8 mouse cellular contexts compared by ENCODE assay signal in genomic region chr4:130531645-130532280, GRCm38 (mm10). TPM values are rescaled to one million over a fixed set of nuclear protein-coding genes. Genes with fewer than 3 reads are reported as not detected.
DNase-seq lines count a peak whose midpoint lies in the region; ATAC-seq and TF ChIP-seq lines count a peak whose summit lies in the region.

No protein-coding gene starts in this region.

- peaks cover 5% of the 10 kb centered on the region for H3K4me1 ChIP-seq in hindbrain, embryonic 13.5 days (replicated peaks)

- no peak overlapping the region for H3K4me3 ChIP-seq in hindbrain, embryonic 13.5 days
- H3K4me3 ChIP-seq in left cerebral cortex, adult 2 months: peak overlapping the region; percentile 23; the same call in 1 of the 2 replicates

- H3K4me2 ChIP-seq in hindbrain, embryonic 13.5 days: peak overlapping the region; percentile 40

- ATAC-seq in hindbrain, embryonic 13.5 days (ENCODE audit: low FRiP score): peak; percentile 52
- peak; percentile 83 for ATAC-seq in megakaryocyte, adult 5-6 weeks (ENCODE audit: poor library complexity, severe bottlenecking)

- no peak overlapping the region for H3K27ac ChIP-seq in hindbrain, embryonic 13.5 days
- H3K27ac ChIP-seq in left cerebral cortex, adult 2 months: no peak overlapping the region

- TF ChIP-seq CTCF in left cerebral cortex, adult 2 months (IDR thresholded peaks at IDR 0.05): peak; percentile 84

- no peaks in the 10 kb centered on the region for H3K9me3 ChIP-seq in hindbrain, embryonic 13.5 days

- no peaks in the 10 kb centered on the region for H3K27me3 ChIP-seq in hindbrain, embryonic 13.5 days

- intact Hi-C loops in left cerebral cortex, adult 2 months (cut with DNase I): no loop called here

- peak overlapping the region; percentile 43; the same call in 1 of the 2 replicates for H3K9ac ChIP-seq in hindbrain, embryonic 13.5 days

- DNase-seq in T-cell, adult 2 months (ENCODE audit: low spot score): peak; percentile 46
- peak; percentile 84 to 86 for DNase-seq in cerebellum, postnatal 36 days
- DNase-seq in frontal cortex, postnatal 36 days (ENCODE audit: low spot score in 2 of 2): peak; percentile 69 to 77
- peak; percentile 78 to 81 for DNase-seq in left cerebral cortex, adult 2 months (ENCODE audit: extremely low spot score in 1 of 2, low spot score in 2 of 2)
- DNase-seq in right cerebral cortex, adult 2 months (ENCODE audit: low spot score in 2 of 2): peak; percentile 79 to 82
- peak; percentile 74 for DNase-seq in urinary bladder, postnatal 25 days (ENCODE audit: low spot score)

- 21% methylated on average over 28 of the region's 28 CpGs for WGBS in hindbrain, embryonic 13.5 days

- peaks cover 40% of the 10 kb centered on the region for H3K36me3 ChIP-seq in hindbrain, embryonic 13.5 days

RNA-seq across cellular contexts. Expression of gene Nkain1, which starts 42.2 kb away (rescaled TPM):
- 9.5 and 10.2 TPM in 2 replicates for polyA plus RNA-seq in hindbrain, embryonic 13.5 days (2015; fragmentation: Nextera tagmentation; extraction: Ambion mirVana)
- 10 to 100 TPM; 28.2 to 29.8 TPM for total RNA-seq in left cerebral cortex, adult 2 months (2021)
- not detected in 2 replicates for total RNA-seq in megakaryocyte, adult 5-6 weeks (2015)
- total RNA-seq in megakaryocyte, adult 5-6 weeks (2017): not detected in 2 replicates

Comparison
In these comparisons a context has a peak if more than half of its experiments do, and no peak if none do; other contexts are left out.
1. RNA of gene Nkain1, which starts 42.2 kb away (total RNA-seq): 28.2 to 29.8 TPM in left cerebral cortex, adult 2 months; not detected in megakaryocyte, adult 5-6 weeks; every median in the first group is over 10 times any median in the second.
2. Peak in every context shown above with its lines, with median percentiles within 50 percentile points of each other: DNase-seq.